9 mouse cellular contexts compared by ENCODE assay signal in the genomic region with DNA sequence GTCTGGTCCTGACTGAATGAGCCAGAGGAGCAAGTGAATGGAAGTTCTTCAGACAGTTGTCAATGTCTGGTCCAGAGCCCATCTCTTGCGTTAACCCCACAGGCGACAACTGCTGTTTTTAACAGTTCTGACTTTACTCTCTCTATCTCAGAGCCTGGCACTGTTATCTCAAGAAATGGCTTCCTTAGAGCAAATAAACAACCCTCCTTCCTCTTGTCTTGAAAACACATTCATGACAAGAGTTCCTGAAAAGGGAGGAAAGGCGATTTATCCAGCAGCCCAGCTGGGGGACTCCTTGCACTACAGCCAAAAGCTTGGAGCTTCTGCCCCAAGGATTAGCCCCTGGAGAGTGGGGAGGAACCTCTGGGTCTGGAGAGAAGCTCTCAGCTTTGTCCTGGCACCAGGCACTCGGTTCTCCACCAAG. TPM values are rescaled to one million over a fixed set of nuclear protein-coding genes. Genes with fewer than 3 reads are reported as not detected.
DNase-seq lines count a peak whose midpoint lies in the region; ATAC-seq and TF ChIP-seq lines count a peak whose summit lies in the region.
"Had no signal": no experiment of that assay in that cellular context is flagged by ENCODE, and none has a peak within 500 bp of the region (broad histone marks: within the 10 kb centered on the region; RNA-seq: fewer than 3 reads in every experiment).

No protein-coding gene starts in this region.

- 0 out of 2 replicates have a peak, but pooled peaks have one; percentile 15 for TF ChIP-seq CTCF in lung, postnatal 0 days (IDR thresholded peaks at IDR 0.05)

- H3K4me2 ChIP-seq in heart, embryonic 11.5 days = 0 out of 2 replicates have a peak overlapping the region, but pooled peaks have one; percentile 19
- 0 out of 2 replicates have a peak overlapping the region, but pooled peaks have one; percentile 11 for H3K4me2 ChIP-seq in lung, postnatal 0 days (replicated peaks; ENCODE audit: low read depth, low read length)
- H3K4me2 ChIP-seq: hindbrain, embryonic 13.5 days had no signal

- no peaks in the 10 kb centered on the region for H3K36me3 ChIP-seq in heart, embryonic 11.5 days (ENCODE audit: control insufficient read depth, insufficient read depth, low read length)
- no peaks in the 10 kb centered on the region for H3K36me3 ChIP-seq in lung, postnatal 0 days (ENCODE audit: insufficient read depth, low read length)
- H3K36me3 ChIP-seq: hindbrain, embryonic 13.5 days; limb, embryonic 10.5 days had no signal

- no peaks in the 10 kb centered on the region for H3K9me3 ChIP-seq in heart, embryonic 11.5 days (replicated peaks; ENCODE audit: control insufficient read depth, low read length)
- no peaks in the 10 kb centered on the region for H3K9me3 ChIP-seq in lung, postnatal 0 days (ENCODE audit: low read length)
- H3K9me3 ChIP-seq: hindbrain, embryonic 13.5 days had no signal

- no peaks in the 10 kb centered on the region for H3K27me3 ChIP-seq in heart, embryonic 11.5 days (ENCODE audit: control insufficient read depth, insufficient read depth, low read length)
- H3K27me3 ChIP-seq in lung, postnatal 0 days (replicated peaks; ENCODE audit: insufficient read depth, low read length) = no peaks in the 10 kb centered on the region
- H3K27me3 ChIP-seq: hindbrain, embryonic 13.5 days had no signal

- TF ChIP-seq EP300 in lung, postnatal 0 days (IDR thresholded peaks at IDR 0.05) = no peak

- no peak overlapping the region for H3K9ac ChIP-seq in heart, embryonic 11.5 days (ENCODE audit: low read depth, low read length)
- no peak overlapping the region for H3K9ac ChIP-seq in lung, postnatal 0 days (replicated peaks; ENCODE audit: low read depth)
- H3K9ac ChIP-seq: hindbrain, embryonic 13.5 days had no signal

- 22% methylated on average over 4 of the region's 4 CpGs for WGBS in heart, embryonic 11.5 days (ENCODE audit: insufficient replicate concordance)
- WGBS in lung, postnatal 0 days = 39% methylated on average over 4 of the region's 4 CpGs

- peak; percentile 53 for DNase-seq in ovary, adult 18-20 months (ENCODE audit: low spot score)
- DNase-seq in ovary, postnatal 10 days (ENCODE audit: low spot score) = no peak
- peak; percentile 58 for DNase-seq in lung, postnatal 0 days (ENCODE audit: low spot score)
- DNase-seq in adrenal gland, adult 2 months = no peak
- no peak for DNase-seq in embryo, embryonic 9.5 days (ENCODE audit: extremely low spot score)

- H3K4me3 ChIP-seq in heart, embryonic 11.5 days (ENCODE audit: low read depth, low read length) = no peak overlapping the region
- no peak overlapping the region for H3K4me3 ChIP-seq in lung, postnatal 0 days (ENCODE audit: low read depth, low read length)
- H3K4me3 ChIP-seq: hindbrain, embryonic 13.5 days; limb, embryonic 10.5 days had no signal

- no peak overlapping the region for H3K27ac ChIP-seq in heart, embryonic 11.5 days (ENCODE audit: low read depth, low read length)
- H3K27ac ChIP-seq in lung, postnatal 0 days (ENCODE audit: low read length) = peak overlapping the region; percentile 81
- H3K27ac ChIP-seq: hindbrain, embryonic 13.5 days; limb, embryonic 10.5 days had no signal

- ATAC-seq in heart, embryonic 11.5 days (replicated peaks; ENCODE audit: insufficient number of reproducible peaks, low FRiP score, low TSS enrichment) = no peak
- ATAC-seq in lung, postnatal 0 days = peak; percentile 60
- no peak for ATAC-seq in erythroblast, adult 5-6 weeks (replicated peaks; ENCODE audit: low FRiP score, poor library complexity, severe bottlenecking)

- H3K4me1 ChIP-seq in heart, embryonic 11.5 days (ENCODE audit: control insufficient read depth, insufficient read depth, low read length) = no peaks in the 10 kb centered on the region
- H3K4me1 ChIP-seq in lung, postnatal 0 days (ENCODE audit: insufficient read depth, low read depth, low read length) = peaks cover 7% of the 10 kb centered on the region; the same call in 1 of the 2 replicates
- H3K4me1 ChIP-seq: limb, embryonic 10.5 days had no signal

RNA-seq across cellular contexts. Expression of a gene that starts 15.9 kb away (rescaled TPM):
- 5.0 and 5.1 TPM in 2 replicates for polyA plus RNA-seq in heart, embryonic 11.5 days (2014; fragmentation: Nextera tagmentation; extraction: Ambion mirVana)
- 33.5 and 35.7 TPM in 2 replicates for polyA plus RNA-seq in lung, postnatal 0 days (2015; fragmentation: Nextera tagmentation; extraction: Ambion mirVana)
- 1 to 10 TPM; 2.3 to 3.1 TPM for total RNA-seq in adrenal gland, adult 2 months (2021)
- polyA plus RNA-seq in adrenal gland, adult 2 months (2012; rRNA removed) = 0.65 and 0.75 TPM in 2 replicates
- not detected in 2 replicates for total RNA-seq in erythroblast, adult 5-6 weeks (2015; ENCODE audit: low replicate concordance)
- 0.85 TPM in 1 of 2 replicates, not detected in the other for total RNA-seq in erythroblast, adult 5-6 weeks (2017; ENCODE audit: low replicate concordance)

Comparison
In these comparisons a context has a peak if more than half of its experiments do, and no peak if none do; other contexts are left out.
1. DNase-seq: peak in ovary, adult 18-20 months (single experiment) and lung, postnatal 0 days (single experiment); none in ovary, postnatal 10 days (single experiment), adrenal gland, adult 2 months (single experiment) and embryo, embryonic 9.5 days (single experiment).